Mouse (Mus musculus) embryonic facial prominence, embryonic 11.5 days (tissue): Measurements from ENCODE around the gene Cacna1i. TPM values are rescaled to one million over a fixed set of nuclear protein-coding genes. Genes with fewer than 3 reads are reported as not detected.

ENCODE experiments used
- ATAC-seq: fragments of 200-750 bp; cut with Nextera tagmentation; replicated peaks from 2 replicates; pipeline ENCODE4 v1.8.0; 2017; ENCODE audit warnings: low read depth; ENCODE audit not compliant: insufficient number of reproducible peaks, low FRiP score, low TSS enrichment
- DNase-seq: peaks from one replicate; pipeline ENCODE4 v3.0.0-alpha.2; 2015; ENCODE audit warnings: low spot score
- H3K27ac ChIP-seq: fragments of 300-500 bp; sonication (generic); replicated peaks from 2 replicates; pipeline ENCODE4 v1.5.1; 2014; ENCODE audit warnings: mild to moderate bottlenecking, low read depth, low read length, control low read depth
- H3K27me3 ChIP-seq: fragments of 300-500 bp; sonication (generic); 2 replicates; pipeline ENCODE4 v1.6.1; 2014; ENCODE audit warnings: mild to moderate bottlenecking, low read length, moderate library complexity, mixed read lengths; ENCODE audit not compliant: control insufficient read depth, insufficient read depth
- H3K36me3 ChIP-seq: fragments of 300-500 bp; sonication (generic); replicated peaks from 2 replicates; pipeline ENCODE4 v1.6.1; 2014; ENCODE audit warnings: low read depth, mild to moderate bottlenecking, low read length, moderate library complexity, mixed read lengths; ENCODE audit not compliant: control insufficient read depth, insufficient read depth
- H3K4me1 ChIP-seq: fragments of 300-500 bp; sonication (generic); 2 replicates; pipeline ENCODE4 v1.6.1; 2014; ENCODE audit warnings: low read length, mixed read lengths; ENCODE audit not compliant: control insufficient read depth, insufficient read depth
- H3K4me2 ChIP-seq: fragments of 300-500 bp; sonication (generic); 2 replicates; pipeline ENCODE4 v1.6.1; 2014; ENCODE audit warnings: low read depth, mild to moderate bottlenecking, control low read depth, low read length, moderate library complexity
- H3K4me3 ChIP-seq: fragments of 300-500 bp; sonication (generic); 2 replicates; pipeline ENCODE4 v1.5.1; 2014; ENCODE audit warnings: low read depth, low read length, control low read depth
- H3K9ac ChIP-seq: fragments of 300-500 bp; sonication (generic); replicated peaks from 2 replicates; pipeline ENCODE4 v1.6.1; 2014; ENCODE audit warnings: mild to moderate bottlenecking, control low read depth, low read length
- H3K9me3 ChIP-seq: fragments of 300-500 bp; sonication (generic); replicated peaks from 2 replicates; pipeline ENCODE4 v1.6.1; 2016; ENCODE audit warnings: mild to moderate bottlenecking, low read length, inconsistent platforms, mixed read lengths; ENCODE audit not compliant: control insufficient read depth
- WGBS: fragments of 180-500 bp; shearing (Covaris S2); extraction: QIAGEN DNeasy Blood & Tissue Kit; methylation state at CpG from one replicate; pipeline ENCODE4 v1.1.7; 2014; 5-methylcytosine and 5-hydroxymethylcytosine counted together
- polyA plus RNA-seq: library from polyadenylated mRNA; unstranded; fragments of >200 nt; fragmentation: Nextera tagmentation; extraction: Ambion mirVana; gene quantifications from 2 replicates; pipeline ENCODE4 v1.2.1, GENCODE M21; 2014

The Cacna1i gene
- polyA plus RNA-seq, 1 experiment from 2014 or later = not detected

DNA sequence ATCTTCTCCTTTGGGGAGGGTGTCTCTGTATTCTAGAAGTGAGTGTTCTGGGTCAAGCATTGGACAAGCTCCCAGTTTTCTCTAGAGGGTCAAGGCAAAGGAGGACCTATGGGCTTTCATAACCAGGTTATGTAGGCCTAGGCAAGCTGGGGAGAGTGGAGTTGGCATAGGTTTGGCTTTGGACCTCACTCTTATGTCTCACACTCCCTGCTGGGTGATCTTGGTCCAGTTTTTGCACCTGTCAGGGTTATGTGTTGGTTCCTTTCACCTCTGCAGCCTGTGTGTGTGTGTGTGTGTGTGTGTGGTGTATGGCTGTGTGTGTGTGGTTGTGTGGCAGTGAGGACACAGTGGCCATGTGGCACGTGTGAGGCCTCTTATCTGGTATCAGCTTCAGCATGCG is 8.0 kb upstream of the Cacna1i start:
- H3K9ac ChIP-seq = no peak overlapping the region
- no peak overlapping the region for H3K4me2 ChIP-seq
- 88% methylated on average over 2 of the region's 2 CpGs for WGBS
- no peak overlapping the region for H3K27ac ChIP-seq
- ATAC-seq = no peak
- no peaks in the 10 kb centered on the region for H3K9me3 ChIP-seq
- H3K4me3 ChIP-seq = no peak overlapping the region
- H3K27me3 ChIP-seq = no peaks in the 10 kb centered on the region
- no peak for DNase-seq
- H3K36me3 ChIP-seq = no peaks in the 10 kb centered on the region
- no peaks in the 10 kb centered on the region for H3K4me1 ChIP-seq

- H3K27me3 ChIP-seq = peaks cover 6% of the 10 kb centered on the region; the same call in 1 of the 2 replicates
- WGBS = 19% methylated on average over 6 of the region's 6 CpGs
- ATAC-seq (no peak), DNase-seq (peak; percentile 67)
- H3K4me2 ChIP-seq = no peak overlapping the region
- H3K4me3 ChIP-seq = no peak overlapping the region
- no peak overlapping the region for H3K9ac ChIP-seq
- H3K36me3 ChIP-seq = no peaks in the 10 kb centered on the region
- no peaks in the 10 kb centered on the region for H3K9me3 ChIP-seq
- no peak overlapping the region for H3K27ac ChIP-seq
- H3K4me1 ChIP-seq = no peaks in the 10 kb centered on the region
These were observed 6.4 kb upstream of the Cacna1i start for GRCm38 (mm10) chr15:80280646-80281045.

- H3K27me3 ChIP-seq = peaks cover 45% of the 10 kb centered on the region
These were observed 998 bp downstream of the Cacna1i start for GRCm38 (mm10) chr15:80288036-80288435.

GRCm38 (mm10) chr15:80289436-80289835 is 2.4 kb downstream of the Cacna1i start:
- Histone ChIP-seq H3K36me3 (no peaks in the 10 kb centered on the region), H3K9me3 (no peaks in the 10 kb centered on the region), H3K4me3 (no peak overlapping the region), H3K4me1 (no peaks in the 10 kb centered on the region), H3K27me3 (peaks cover 45% of the 10 kb centered on the region), H3K27ac (no peak overlapping the region), H3K4me2 (no peak overlapping the region), H3K9ac (no peak overlapping the region)
- ATAC-seq (0 out of 2 replicates have a peak, but pooled peaks have one; percentile 34), DNase-seq (peak; percentile 75)
- 7% methylated on average over 10 of the region's 10 CpGs for WGBS

More at GRCm38 (mm10) chr15:80288036-80288435, 998 bp downstream of the Cacna1i start:
- Histone ChIP-seq H3K36me3 (no peaks in the 10 kb centered on the region), H3K9ac (no peak overlapping the region), H3K4me1 (no peaks in the 10 kb centered on the region), H3K4me3 (peak overlapping the region; percentile 45), H3K27ac (no peak overlapping the region), H3K4me2 (peak overlapping the region; percentile 96), H3K9me3 (no peaks in the 10 kb centered on the region)
- no peak for DNase-seq
- no peak for ATAC-seq
- whole genome bisulfite sequencing = under 1% methylated on average over 23 of the region's 23 CpGs

DNA sequence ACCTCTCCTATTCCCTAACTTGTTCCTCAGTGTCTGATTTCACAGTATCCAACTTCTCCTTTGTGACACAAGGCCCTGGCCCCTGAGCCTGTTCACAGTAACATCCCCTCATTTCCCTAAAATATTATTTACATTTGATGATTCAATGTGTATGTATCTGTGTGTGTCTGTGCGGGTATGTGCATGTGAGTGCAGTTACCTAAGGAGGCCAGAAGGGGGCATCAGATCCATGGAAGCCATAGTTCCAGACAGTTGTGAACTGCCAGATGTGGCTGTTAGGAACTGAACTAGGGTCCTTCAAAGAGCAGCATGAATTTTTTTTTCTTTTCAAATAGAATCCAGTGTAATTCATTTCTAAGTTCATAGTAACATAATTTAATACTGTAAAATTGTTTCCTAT is 10.1 kb downstream of the Cacna1i start:
- Histone ChIP-seq H3K27me3 (no peaks in the 10 kb centered on the region), H3K4me3 (no peak overlapping the region), H3K9ac (no peak overlapping the region), H3K9me3 (no peaks in the 10 kb centered on the region), H3K27ac (no peak overlapping the region), H3K4me1 (no peaks in the 10 kb centered on the region), H3K36me3 (no peaks in the 10 kb centered on the region), H3K4me2 (no peak overlapping the region)
- ATAC-seq (no peak), DNase-seq (no peak)
- WGBS = 100% methylated on average over 1 of the region's 1 CpGs

DNA sequence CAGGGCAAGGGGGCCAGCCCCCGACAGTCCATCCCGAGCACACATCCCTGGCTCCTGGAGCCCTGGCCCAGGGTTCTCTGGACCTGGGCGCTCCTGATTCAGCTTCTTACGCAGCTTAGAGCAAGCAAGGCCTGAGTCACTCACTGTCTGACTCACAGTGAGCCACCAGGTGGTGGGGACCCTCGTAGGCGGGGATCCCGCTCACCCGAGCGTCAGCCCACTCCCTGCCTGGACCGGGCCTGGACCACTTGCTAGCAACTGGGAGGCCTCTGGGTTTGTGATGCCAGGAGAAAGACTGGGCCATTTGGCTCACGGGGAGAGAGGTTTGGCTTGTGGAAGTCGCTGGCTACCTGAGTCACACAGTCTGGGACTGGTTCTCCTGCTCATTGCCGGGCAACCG is 16.7 kb downstream of the Cacna1i start:
- Histone ChIP-seq H3K9me3 (no peaks in the 10 kb centered on the region), H3K27ac (no peak overlapping the region), H3K9ac (no peak overlapping the region), H3K36me3 (no peaks in the 10 kb centered on the region), H3K27me3 (no peaks in the 10 kb centered on the region), H3K4me1 (no peaks in the 10 kb centered on the region), H3K4me3 (no peak overlapping the region), H3K4me2 (no peak overlapping the region)
- WGBS = 73% methylated on average over 14 of the region's 14 CpGs
- DNase-seq (no peak), ATAC-seq (no peak)

DNA sequence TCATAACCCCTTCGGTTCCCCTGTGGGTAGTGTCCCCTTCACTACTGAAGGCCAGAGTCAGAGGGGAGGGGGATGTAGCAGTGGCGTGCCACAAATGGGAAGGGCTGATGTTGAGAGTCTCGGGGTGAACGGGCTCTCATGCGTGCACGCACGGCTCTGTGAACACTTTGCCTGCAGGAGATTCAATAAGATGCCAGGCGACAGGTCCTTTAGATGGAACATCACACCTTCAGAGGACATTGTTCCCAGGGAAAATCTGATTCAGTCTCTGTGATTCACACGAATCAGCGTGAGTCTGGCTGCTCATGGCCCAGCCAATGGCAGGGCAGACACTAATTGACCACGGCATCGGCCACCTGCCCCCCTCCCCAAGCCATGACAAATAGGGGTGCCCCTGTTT is 17.1 kb downstream of the Cacna1i start:
- H3K27ac ChIP-seq = no peak overlapping the region
- no peak overlapping the region for H3K4me2 ChIP-seq
- ATAC-seq (no peak), DNase-seq (no peak)
- H3K4me3 ChIP-seq = no peak overlapping the region
- 83% methylated on average over 12 of the region's 12 CpGs for WGBS
- H3K27me3 ChIP-seq = no peaks in the 10 kb centered on the region
- H3K9ac ChIP-seq = no peak overlapping the region
- H3K4me1 ChIP-seq = no peaks in the 10 kb centered on the region
- no peaks in the 10 kb centered on the region for H3K9me3 ChIP-seq
- H3K36me3 ChIP-seq = no peaks in the 10 kb centered on the region

- Histone ChIP-seq H3K4me1 (no peaks in the 10 kb centered on the region), H3K4me3 (no peak overlapping the region), H3K27me3 (no peaks in the 10 kb centered on the region), H3K27ac (no peak overlapping the region), H3K4me2 (no peak overlapping the region), H3K36me3 (no peaks in the 10 kb centered on the region), H3K9me3 (no peaks in the 10 kb centered on the region), H3K9ac (no peak overlapping the region)
- WGBS = 44% methylated on average over 8 of the region's 8 CpGs
- no peak for DNase-seq
- no peak for ATAC-seq
These were observed 19.1 kb downstream of the Cacna1i start for GRCm38 (mm10) chr15:80306146-80306545.
